Mouse (Mus musculus) lung, postnatal 14 days (tissue): ENCODE results near the gene Glod4.

Experiments used
- DNase-seq: peaks from one replicate; pipeline ENCODE4 v3.0.0; 2021

Gene Glod4

DNA sequence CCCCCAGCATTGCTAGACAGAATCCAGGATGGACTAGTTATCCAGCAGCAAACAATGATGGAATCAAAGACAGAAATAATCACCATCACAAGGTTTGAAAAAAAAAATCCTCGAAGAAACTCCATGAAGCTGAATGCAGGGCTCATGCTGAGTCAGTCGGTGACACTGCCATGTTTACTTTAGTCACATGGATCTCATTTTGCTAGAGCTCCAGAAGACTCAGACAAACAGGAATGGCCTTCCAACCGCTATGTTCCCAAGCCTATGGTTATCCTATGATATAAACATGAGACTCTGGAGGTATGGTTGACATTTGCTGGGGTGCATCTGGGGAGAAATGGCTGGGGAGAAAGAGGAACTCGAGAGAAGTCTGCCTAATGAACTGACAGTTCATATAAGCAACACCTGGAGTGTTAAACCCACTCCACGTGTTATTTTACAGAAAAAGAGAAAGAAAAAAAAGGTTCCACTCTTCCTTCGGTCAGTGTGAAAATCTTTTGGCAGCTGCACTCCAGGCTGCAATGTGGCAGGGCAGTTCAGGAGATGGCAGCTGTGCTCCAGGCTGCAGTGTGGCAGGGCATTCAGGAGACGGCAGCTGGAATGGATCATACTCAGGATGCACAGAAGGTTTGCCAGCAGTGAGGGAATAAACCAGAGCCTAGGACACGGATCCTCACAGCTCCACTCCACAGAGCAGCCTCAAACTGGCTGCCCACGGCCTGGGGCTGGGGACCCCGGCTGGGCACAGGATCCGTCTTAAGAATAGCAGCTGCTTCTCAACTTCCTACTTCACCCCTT, 169.0 kb downstream of the Glod4 start:
- DNase-seq, result peak; percentile 30
